Mouse (Mus musculus) megakaryocyte-erythroid progenitor cell, adult 5 weeks (primary cell): Measurements from ENCODE around the gene Pdxdc1. TPM values are rescaled to one million over a fixed set of nuclear protein-coding genes. Genes with fewer than 3 reads are reported as not detected.

Source experiments
- polyA plus RNA-seq: library from polyadenylated mRNA; stranded (reverse); fragments of >175 nt; gene quantifications from 2 replicates; pipeline ENCODE4 v1.2.3, GENCODE M21; 2012

Gene Pdxdc1
- 50.1 and 57.6 TPM in 2 replicates for polyA plus RNA-seq

DNA sequence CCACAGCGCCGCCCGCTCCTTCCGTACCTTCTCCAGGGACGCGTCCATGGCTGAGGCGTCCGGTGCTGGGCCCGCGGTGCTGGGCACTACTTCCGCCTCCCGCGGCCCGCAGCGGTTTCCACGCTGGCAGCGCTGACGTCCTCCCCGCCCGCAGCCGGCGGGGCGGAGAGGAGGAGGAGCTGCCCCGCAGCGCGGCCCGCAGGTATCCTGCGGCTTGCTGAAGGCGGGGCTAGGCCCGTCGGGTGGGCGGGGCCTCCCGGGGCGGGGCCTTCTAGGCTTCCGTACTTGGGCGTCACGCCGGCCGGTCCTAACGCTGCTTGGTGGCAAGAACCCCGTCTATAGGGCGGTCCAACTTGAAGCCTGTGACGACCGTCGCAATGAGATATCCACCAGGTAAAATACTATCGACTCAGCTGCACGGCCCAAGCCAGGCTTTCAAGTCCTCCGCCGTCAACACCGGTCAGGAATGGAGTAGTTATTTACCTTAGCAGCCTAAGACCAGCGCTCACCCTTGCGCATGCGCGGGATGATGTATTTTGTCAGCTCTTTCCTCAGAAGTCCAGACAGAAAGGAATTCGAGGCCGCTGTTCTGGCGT is at the start of gene Pdxdc1, which contains the start of gene Mpv17l:
Gene Pdxdc1 (minus strand): TSS at position 244 of the 596 bp plus-strand sequence.
Gene Mpv17l (plus strand): TSS at position 274 of the 596 bp plus-strand sequence.

DNA sequence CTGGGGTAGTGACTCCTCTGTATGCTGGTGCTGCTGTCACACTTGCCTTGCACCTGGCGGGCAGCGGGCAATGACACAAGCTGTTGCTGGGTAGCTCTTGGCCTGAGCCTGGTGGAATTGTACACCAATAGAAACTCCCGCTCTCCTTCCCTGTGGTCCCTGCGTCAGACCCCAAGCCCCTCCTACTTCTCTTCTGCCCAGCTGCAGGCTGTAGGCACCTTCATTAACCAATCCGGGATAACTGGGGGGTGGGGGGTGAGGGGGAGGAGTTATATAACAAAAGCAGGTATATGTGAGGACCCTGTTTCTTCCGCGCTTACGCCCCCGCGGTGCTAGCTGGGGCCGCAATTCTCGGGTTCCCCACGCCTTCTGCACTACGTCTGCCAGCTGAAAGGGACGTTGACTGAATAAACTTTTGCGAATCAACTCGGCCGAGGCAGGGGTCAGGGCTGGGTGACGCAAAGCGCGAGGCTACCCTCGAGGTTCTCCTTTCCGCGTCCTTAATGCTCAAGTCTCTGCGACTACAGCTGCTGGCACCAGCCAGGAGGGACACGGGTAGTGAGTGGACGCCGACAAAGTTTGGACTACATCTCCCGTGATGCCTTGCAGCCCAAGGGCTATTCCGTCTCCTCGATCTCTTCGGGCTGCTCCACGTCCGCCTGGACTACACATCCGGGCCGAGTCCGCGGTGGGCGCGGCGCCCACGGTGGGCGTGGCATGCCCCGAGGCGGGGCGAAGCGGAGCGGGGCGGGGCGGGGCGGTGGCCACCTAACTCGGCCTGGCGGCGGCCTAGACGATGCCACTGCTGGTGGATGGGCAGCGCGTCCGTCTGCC is 84.2 kb downstream of the Pdxdc1 start, which contains the start of gene Ntan1:
Gene Ntan1 (plus strand): TSS at position 286 of the 834 bp plus-strand sequence.

Other genes starting within 250 kb of the Pdxdc1 start
- gene Parn, start 235.0 kb downstream of the Pdxdc1 start, polyA plus RNA-seq = 34.8 and 37.5 TPM in 2 replicates
- gene Bfar, start 231.3 kb downstream of the Pdxdc1 start, polyA plus RNA-seq = 3.1 and 4.2 TPM in 2 replicates
- gene 3110001I22Rik, start 231.2 kb downstream of the Pdxdc1 start, polyA plus RNA-seq = 1.5 and 1.7 TPM in 2 replicates
- gene Pla2g10, start 172.1 kb downstream of the Pdxdc1 start, polyA plus RNA-seq = not detected in 2 replicates
- gene Rrn3, start 122.4 kb downstream of the Pdxdc1 start, polyA plus RNA-seq = 11.3 and 12.5 TPM in 2 replicates
- 18.8 and 22.9 TPM in 2 replicates for gene Ntan1, start 84.3 kb downstream of the Pdxdc1 start, polyA plus RNA-seq
- gene Mpv17l, start within 50 bp of the Pdxdc1 start, polyA plus RNA-seq = 0.02 and 0.07 TPM in 2 replicates
- gene 2900011O08Rik, start 83.5 kb upstream of the Pdxdc1 start, polyA plus RNA-seq = 0.10 and 0.26 TPM in 2 replicates
- gene Ifitm7, start 83.8 kb upstream of the Pdxdc1 start, polyA plus RNA-seq = 5.3 and 5.9 TPM in 2 replicates